Mouse (Mus musculus) cerebellum, adult 11-12 months (tissue): ENCODE results near the gene Ppp6r2.

ENCODE experiments used
- DNase-seq: peaks from one replicate; pipeline ENCODE4 v3.0.0; 2022

The Ppp6r2 gene

DNA sequence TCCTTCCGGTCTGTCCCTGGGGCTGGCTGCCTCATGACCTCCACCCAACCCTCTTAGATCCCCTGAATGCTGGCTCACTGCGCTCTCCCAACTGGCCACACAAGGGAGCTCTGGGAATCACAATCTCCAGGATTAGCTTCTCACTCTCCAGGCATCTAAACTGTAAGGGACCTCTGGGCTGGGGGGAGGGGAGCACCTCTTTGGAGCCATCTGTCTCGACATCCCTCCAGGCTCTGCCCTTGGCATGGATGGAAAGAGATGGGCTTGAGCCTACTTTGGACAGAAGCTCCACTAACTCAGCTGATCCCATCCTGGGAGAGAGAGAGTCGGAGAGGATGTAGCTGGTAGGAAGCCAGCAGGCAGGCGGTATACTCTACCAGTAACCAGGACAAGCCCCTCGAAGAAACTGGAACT, 29.0 kb upstream of the Ppp6r2 start:
- peak; percentile 83 for DNase-seq

DNA sequence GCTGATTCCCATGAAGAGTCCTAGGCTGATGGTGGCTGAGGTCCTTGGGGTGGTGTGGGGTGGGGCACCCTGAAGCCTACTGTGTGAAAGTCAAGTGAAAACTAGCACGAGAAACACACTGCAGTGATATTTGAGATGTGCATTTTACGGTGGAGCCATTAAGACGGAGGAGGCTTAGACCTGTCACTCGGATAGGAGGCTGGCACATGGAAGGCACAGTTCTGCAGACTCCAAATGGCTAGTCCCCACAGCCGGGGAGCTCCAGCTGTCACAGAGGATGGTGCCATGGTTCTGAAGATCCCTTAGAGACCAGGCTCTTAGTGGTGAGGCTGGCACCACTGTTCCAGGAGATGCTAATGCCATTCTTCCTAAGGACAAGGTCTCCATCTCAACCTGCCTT, 28.5 kb upstream of the Ppp6r2 start:
- peak; percentile 56 for DNase-seq

DNA sequence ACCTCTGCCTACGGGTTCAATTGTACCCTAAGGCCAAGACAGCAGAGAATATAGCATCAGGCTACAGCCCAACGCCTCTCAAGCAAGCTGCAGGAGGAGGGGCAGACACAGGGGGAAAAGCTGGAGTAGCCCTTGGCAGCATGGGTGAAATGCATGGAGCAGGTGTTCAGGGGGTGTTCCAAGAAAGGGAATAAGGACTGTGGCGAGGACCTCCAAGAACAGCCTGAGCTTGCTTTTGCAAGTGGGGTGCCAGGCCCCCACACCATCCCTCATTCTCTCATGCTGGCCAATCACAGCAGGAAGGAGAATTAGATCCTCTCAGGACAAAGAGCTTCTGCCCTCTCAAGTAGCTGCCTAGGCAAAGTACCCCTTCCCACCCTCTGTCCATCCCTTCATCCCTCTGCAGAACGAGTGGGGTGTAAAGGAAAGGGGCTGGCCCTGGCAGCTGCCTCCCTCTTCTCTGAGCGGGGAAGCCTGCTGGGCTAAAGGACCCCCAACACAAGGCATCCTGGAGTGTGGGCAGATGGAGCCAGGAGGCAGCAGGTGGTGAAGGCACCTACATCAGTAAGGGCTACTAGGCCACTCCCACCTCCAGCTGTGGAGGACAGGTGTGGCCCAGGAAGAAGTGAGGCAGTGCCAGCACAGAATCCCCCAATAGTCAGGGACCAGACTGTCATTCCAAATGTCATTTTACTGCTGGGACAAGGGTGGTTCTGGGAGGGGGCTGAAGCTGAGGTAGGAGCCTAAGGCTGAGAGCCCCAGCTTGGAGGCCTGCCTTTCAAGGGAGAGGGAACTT, 27.0 kb upstream of the Ppp6r2 start:
- DNase-seq, result peak; percentile 60

DNA sequence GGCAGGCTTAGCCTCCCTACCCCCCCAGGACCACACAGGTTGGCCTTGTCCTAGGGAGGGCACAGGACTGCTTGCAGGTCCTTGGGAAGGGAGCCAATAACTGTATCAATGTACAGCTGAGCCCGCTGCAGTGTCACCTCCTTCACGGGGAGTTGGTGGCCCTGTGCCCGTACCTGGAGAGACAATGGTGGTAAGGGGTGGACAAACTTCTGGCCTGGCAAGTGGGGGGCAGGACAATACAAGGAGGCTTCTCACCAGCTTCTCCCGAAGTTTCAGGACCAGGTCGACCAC, 26.5 kb upstream of the Ppp6r2 start:
- DNase-seq, result no peak

DNA sequence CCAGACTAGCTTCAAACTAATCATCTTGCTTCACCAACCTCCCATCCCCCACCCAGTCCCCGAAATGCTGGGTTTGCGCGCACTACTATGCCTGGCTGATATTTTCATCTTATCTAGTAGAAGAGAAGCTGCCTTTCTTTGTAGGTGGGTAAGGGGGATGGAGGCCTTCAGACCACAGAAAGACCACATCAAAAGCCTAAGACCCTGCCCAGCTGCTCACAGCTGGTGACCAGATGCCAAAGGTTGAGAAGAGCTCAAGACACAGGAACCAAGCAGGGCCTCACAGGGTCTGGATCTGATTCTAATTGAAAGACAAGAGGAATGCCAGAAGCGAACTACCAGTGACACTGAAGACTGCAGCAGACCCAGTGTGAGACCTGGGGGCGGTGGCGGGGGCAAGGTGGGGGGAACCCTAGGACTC, 16.1 kb upstream of the Ppp6r2 start:
- no peak for DNase-seq

DNA sequence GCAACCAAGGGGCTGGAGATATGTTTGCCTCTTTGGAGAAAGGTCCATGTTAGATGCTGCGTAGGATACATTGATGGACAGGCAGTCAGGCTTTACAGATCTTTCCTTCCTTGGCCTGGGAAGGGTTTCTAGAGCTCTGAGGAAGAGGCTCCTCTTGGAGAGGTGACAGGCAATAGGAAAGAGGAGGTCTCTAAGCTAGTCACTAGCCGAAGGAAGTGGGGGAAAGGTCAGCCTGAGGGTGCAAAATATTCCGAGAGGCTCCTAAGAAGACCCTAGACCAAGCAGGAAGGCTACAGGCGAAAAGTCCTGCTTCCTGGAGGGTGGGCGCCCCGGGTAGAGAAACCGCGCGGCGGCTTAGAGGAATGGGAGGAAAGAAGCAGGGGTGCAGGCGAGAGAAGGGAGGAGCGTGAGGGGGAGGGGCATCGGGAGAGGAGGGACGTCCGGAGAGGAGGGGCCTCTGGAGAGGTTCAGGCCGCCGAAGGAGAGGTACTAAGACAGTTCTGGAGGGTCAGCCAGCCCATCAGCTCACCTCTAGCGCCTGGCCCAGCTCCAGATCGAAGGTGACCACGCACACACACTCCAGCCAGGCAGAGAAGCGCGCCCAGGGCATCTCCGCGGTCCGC, 15.6 kb upstream of the Ppp6r2 start:
- peak; percentile 90 for DNase-seq

DNA sequence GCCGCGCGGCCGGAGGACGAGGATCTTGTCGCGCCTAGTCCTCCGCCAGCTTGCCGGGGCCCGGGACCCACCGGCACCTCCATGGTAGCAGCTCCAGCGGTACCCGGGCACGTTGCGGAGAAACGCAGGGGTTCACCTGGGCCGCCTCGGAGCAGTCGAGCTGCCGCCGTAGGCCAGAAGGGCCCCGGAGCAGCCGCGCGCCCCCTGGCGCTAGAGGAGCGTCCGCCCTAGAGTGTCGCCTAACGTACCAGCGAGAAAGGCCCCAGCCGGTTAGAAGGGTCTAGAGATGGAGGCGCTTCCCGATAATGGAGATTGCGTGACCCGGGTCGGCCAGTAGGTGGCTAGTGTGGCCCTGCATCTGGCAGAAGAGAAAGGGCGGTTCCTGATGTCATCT, 15.0 kb upstream of the Ppp6r2 start, which contains the start of gene Dennd6b:
TSS of gene Dennd6b (minus strand) at position 184 of the 394 bp plus-strand sequence.
- peak; percentile 97 for DNase-seq

DNA sequence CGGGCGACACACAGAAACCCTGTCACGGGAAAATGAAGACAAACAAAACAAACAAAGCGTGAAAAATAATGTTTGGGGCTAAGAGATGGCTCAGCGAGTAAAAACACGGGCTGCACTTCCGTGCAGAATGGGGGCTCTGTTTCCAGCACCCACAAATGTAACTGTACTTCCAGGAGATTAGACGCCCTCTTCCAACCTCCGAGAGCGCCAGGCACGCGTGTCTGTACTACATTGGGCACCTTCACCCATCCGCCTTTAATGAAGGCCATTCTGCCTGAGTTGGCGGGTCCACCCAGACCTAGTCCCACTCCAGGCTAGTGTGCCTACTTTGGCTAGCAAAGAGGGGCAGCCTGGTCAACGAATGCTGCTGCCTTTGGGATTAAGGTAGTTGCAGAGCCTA, 14.3 kb upstream of the Ppp6r2 start:
- no peak for DNase-seq

DNA sequence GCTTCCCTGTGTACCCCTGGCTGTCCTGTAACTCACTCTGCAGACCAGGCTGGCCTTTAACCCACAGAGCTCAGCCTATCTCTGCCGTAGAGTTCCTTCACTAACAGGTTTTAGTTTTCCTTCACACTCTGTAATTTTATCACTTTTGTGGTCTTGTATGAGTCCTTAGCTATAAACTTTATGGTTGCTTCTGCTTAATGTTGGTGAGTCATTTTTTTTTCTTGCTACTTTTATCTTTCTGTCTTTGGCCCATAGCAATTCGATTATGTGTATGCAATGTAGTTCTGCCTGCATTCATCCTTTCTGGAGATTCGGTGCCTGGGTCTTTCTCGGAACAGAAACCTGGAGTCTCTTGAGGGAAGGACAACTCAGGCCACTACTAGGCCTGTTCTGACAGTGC, 3.9 kb upstream of the Ppp6r2 start:
- DNase-seq, result no peak

DNA sequence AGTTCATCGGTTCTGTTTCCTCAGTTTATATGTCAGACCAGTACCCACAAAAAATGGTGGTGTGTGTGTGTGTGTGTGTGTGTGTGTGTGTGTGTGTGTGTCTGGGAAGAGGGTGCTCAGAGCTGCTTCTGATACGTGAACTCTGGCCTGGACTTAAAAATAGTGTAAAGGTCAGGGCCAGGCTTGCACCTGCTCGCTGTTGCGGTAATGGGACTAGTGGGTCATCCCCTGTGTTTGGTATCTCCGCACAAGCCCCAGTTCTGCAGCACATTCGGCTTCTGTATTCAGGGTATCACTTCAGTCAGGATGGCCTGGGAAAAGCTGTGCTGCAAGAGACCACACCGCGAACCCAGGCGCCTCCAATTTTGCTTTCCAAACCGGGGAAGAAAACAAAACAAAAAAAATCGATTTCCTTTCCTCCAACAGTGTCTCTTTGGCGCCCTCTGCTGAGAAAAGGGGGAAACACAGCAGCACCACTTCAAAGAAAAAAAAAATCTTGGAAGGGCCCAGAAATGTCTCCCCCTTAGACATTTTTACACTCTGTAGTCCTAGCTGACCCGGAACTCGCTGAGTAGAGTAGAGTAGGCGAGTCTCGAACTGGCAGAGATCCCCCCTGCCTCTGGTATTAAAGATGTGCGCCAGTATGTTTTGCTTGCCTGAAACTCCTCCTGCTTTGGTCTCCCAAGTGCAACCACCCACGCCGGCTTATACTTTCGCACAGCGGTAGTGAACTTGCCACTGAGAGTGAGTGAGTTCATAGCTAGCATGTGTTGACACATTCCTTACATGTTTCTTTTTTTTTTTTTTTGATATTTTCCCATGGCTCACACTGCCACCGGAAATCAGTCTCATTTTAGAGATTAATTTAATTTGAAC, 1.2 kb upstream of the Ppp6r2 start:
- DNase-seq, result peak; percentile 85

DNA sequence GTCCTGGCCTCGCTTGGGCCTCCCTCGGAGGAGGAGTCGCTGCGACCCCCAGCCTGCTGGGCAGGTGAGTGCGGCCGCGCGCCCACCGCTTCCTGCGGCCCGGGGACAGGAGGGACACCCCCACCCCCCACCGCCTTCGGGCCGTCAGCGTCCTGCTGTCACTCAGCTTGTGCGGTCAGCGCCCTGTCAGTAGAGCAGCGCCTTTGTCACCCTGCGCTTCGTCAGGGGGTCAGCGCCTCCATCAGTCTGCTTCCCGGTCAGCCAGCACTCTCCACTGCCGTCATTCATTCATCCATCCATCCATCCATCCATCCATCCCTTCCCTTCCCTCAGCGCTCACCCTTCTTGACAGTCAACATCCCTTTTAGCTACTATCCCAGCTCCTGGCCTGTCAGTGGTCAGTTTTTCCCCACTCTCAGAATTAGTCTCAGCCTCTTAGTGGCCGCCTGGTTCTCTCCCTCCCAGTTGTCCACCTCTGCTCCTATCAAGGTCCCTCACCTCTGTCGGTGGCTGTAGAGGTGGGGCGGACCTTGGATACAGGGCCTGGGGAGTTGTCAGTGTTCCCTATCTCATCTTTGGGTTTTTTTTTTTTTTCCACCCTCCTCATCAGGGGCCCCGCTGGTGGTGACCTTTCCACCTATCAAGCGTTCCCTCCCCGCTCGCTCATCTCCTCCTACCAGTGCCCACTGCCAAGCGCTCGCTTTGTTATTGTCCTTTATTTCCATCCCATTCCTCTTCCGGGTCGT, 536 bp downstream of the Ppp6r2 start:
- peak; percentile 64 for DNase-seq

DNA sequence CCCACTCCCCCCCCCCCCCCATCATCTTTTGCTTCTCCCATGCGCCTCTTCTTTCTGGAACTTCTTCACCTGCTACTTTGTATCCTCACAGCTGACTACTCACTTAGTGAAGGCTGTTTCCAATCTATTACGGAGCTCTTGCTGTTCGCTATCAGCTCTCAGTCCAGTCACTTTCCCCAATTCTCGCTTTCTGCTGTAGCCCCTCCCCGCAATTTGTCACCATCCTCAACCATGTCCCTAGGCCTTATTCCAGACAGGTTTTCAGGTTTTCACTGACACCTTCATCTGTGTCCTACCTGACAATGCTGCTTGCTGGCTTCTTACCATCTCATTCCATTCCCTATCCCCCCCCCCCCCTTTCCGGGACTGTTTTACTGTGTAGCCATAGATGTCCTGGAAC, 1.1 kb downstream of the Ppp6r2 start:
- no peak for DNase-seq

DNA sequence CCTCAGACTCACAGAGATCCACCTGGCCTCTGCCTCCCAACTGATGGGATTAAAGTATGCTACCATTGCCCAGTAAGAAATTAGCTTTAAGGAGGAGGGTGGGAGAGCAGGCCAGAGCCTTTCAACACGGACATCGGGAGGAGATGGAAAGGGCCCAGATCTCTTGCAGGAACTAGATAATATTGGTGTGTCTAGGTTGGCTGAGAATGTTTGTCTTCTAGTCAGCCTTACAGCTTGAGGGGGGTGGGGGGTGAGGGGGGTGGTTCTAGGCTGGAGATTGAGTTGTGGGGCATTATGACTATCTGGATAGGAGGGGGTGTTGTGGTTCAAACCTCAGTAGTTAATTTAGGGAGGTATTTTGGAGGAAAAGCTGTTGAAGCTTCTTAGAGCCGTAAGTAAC, 2.2 kb downstream of the Ppp6r2 start:
- DNase-seq, result no peak

DNA sequence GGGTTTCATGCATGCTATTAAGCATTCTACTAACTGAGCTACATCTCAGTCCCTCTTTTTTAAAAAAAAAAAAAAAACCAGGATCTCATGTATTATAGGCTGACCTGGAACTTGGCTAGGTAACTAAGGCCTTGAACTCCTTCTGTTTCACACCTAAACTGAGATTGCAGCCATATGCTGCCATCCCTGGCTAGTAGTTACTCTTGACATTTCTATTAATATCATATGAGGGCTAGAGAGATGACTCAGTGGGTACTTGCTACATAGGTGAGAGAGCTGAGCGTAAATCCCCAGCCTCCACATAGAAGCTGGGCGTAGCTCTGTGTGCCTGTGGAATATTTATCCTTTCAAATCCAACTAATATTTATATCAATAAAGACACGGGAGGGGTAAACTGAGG, 3.6 kb downstream of the Ppp6r2 start:
- DNase-seq, result no peak

DNA sequence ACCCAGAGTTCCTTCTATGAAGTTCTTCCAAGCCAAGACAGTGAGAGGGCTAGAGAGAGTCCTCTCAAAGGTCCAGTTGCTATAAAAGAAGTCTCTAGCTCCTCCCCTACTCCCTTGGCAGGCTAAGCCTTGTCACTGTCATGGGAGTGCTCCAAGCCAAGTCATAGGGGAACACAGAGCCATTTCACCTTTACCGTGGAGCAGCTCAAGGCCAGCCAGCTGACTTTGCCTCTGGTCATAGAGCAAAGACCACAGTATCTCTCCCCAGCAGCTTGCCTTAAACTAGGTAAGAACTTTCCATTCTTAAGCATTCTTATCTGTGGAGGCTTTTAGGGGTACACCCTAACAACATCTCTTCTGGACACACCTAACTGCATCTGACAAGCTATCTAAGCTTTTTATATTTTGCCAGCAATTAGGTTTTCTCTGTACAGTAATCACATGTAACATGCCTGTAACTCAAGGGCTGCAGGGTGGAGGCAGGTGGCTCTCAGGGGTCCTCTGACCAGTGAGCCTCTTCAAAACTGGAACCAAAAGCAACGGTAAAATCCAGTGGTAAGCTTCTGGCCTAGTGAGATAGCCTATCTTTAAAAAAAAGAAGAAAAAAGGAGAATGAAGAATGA, 4.4 kb downstream of the Ppp6r2 start:
- peak; percentile 67 for DNase-seq

DNA sequence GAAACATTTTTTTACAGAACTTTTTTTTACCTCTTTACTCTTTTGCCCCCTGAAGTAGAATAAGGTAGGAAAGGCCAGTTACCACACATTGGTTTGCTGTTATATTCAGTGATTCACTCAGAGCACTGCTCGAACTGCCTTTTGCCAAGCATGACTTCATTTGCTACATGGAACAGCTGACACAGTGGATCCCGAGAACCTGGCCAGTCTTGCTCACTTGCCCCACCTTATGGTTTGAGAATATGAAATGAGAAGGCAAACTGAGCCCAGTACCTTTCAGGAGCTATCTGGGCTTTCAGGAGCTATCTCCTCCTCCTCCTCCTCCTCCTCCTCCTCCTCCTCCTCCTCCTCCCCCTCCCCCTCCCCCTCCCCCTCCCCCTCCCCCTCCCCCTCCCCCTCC, 22.2 kb downstream of the Ppp6r2 start:
- DNase-seq, result peak; percentile 84

DNA sequence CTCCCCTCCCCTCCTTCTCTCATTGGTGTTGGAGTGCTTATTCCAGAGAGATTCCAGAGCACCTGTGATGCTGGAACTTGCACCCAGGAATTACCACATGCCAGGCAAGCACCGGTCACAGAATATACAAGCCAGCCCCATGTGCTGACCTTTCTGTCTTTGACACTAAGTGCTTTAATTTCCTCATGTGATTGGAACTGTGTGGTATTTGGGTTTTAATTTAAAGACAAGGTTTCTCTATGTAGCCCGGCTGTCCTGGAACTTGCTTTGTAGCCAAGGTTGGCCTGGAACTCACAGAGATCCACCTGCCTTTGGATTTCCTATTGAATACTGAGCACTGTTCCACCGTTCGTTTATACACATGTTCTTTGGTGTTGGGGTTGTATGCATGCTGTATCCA, 22.7 kb downstream of the Ppp6r2 start:
- no peak for DNase-seq

DNA sequence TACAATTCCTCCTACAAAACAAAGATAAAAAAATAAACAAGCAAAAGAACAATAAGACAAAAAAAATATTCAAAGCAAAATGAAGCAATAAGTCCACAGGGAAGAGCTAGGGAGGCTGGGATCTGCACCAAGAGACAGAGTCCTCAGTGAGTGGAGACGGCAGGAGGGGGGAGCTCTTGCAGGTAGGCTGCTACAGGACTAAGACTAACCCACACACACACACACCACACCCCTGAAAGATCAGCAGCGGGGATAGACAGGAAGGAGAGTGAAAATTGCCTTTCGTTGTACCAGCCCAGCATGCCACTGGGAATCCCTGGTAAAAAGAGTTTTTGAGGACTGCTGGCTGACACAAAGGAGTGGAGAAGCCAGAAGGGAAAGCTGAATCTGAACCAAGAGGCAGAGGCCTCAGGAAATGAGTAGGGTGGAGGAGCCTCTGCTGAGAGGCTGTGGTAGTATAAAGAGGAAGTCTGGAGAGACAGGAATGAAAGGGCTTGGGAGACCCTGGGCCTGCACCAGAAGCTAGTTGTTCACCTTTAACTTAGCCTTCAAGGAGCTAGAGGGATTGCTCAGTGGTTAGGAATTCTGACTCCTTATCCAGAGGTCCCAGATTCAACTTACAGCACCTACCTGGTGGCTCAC, 28.5 kb downstream of the Ppp6r2 start:
- no peak for DNase-seq

DNA sequence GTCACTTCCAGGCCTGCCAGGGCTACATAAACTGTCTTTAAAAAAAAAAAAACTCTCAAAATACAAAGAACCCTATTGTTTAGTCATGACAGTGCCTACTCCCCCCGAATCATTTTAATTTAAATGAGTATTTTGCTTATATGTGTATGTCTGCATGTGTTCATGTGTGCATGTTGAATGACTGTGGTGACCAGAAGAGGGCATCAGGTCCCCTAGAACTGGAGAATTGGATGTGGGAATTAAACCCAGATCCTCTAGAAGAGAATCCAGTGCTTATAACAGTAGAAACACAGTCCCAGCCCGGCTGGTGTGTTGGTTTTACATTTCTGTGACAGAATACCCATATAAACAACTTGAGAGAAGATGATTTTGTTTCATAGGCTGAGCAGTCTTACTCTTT, 29.7 kb downstream of the Ppp6r2 start:
- no peak for DNase-seq

DNA sequence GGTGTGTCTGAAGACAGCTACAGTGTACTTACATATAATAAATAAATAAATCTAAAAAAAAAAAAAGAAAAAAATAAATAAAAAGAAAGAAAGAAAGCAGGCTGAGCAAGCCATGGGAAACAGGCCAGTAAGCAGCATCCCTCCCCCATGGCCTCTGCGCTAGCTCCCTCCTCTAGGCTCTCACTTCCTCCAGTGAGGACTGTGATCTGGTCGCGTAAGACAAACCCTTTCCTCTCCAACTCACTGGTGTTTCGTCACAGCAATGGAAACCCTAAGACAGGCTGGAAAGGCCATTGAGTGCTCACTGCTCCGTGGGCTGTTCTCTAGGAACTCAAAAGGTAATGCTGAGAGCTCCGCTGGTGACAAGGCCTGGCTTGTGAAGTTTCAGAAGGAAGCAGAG, 37.7 kb downstream of the Ppp6r2 start:
- DNase-seq, result no peak

DNA sequence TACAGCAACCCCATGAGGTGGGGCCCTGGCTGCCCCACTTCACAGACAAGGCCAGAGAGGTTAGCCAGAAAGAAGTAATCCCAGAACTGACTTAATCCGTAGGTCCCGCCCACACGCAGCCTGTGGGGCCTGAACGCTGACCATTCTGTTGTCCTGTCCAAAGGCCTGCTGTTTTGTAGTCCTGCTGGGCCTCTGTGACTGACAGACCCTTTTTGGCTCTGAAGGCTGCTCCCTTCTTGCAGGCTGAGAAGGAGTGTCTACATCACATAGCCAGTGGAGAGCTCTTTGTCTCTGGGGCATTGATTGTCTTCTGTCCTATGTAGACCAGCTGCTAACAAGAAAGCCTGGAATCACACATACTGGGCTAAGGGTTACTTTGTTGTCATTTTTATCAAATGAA, 44.0 kb downstream of the Ppp6r2 start:
- DNase-seq, result no peak

DNA sequence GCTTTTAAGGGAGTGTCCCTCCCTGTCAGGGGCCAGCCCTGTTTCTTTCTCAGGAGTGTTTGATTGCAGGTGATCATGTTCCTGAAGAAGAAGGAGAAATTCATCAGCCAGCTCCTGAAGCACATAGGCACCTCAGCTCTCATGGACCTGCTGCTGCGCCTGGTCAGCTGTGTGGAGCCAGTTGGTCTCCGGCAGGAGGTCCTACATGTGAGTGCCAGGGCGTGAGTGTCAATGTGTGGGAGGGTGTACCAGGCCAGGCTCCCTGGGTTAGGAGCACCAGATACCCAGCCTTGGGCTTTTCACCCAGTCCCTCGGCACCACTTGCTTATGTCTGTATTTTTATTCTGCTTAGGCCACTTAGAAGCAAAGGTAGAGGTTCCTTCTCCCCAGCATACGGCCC, 47.6 kb downstream of the Ppp6r2 start:
- DNase-seq, result peak; percentile 83
